Mouse (Mus musculus) ES-Bruce4 (cell line): ENCODE results near the gene Kif6. TPM values are rescaled to one million over a fixed set of nuclear protein-coding genes. Genes with fewer than 3 reads are reported as not detected.

Experiments used
- H3K27ac ChIP-seq: 2 replicates; pipeline ENCODE4 v1.5.1; 2012; ENCODE audit warnings: low read length, inconsistent platforms; ENCODE audit not compliant: insufficient read depth
- H3K27me3 ChIP-seq: 2 replicates; pipeline ENCODE4 v1.6.1; 2012; ENCODE audit warnings: mild to moderate bottlenecking, low read length, inconsistent platforms; ENCODE audit not compliant: control insufficient read depth, poor library complexity, insufficient read depth, severe bottlenecking
- H3K36me3 ChIP-seq: 2 replicates; pipeline ENCODE4 v1.6.1; 2012; ENCODE audit warnings: inconsistent platforms, mild to moderate bottlenecking, low read length, moderate library complexity; ENCODE audit not compliant: control insufficient read depth, poor library complexity, insufficient read depth, severe bottlenecking
- H3K4me1 ChIP-seq: one replicate; pipeline ENCODE4 v1.8.1; 2011; ENCODE audit warnings: low read length; ENCODE audit not compliant: control insufficient read depth, insufficient read depth
- H3K4me3 ChIP-seq: 2 replicates; pipeline ENCODE4 v1.5.1; 2011; ENCODE audit warnings: low read depth, mild to moderate bottlenecking, low read length
- H3K9ac ChIP-seq: 2 replicates; pipeline ENCODE4 v1.6.1; 2012; ENCODE audit warnings: low read depth, mild to moderate bottlenecking, inconsistent platforms; ENCODE audit not compliant: poor library complexity, severe bottlenecking
- H3K9me3 ChIP-seq: replicated peaks from 2 replicates; pipeline ENCODE4 v1.6.1; 2012; ENCODE audit warnings: mild to moderate bottlenecking, low read length, inconsistent platforms; ENCODE audit not compliant: control insufficient read depth, poor library complexity, insufficient read depth, severe bottlenecking
- CTCF ChIP-seq: IDR thresholded peaks from one replicate; pipeline ENCODE4 v1.8.1; 2011; ENCODE audit warnings: low read depth, low read length
- EP300 ChIP-seq: IDR thresholded peaks from 2 replicates; pipeline ENCODE4 v1.6.1; 2011; ENCODE audit warnings: low read depth, low read length; ENCODE audit not compliant: insufficient read depth
- POLR2A ChIP-seq: IDR thresholded peaks from one replicate; pipeline ENCODE4 v1.8.1; 2011; ENCODE audit warnings: low read length; ENCODE audit not compliant: insufficient read depth
- polyA plus RNA-seq: library from polyadenylated mRNA; stranded (reverse); fragments of >200 nt; gene quantifications from 2 replicates; pipeline ENCODE4 v1.2.4, GENCODE M21; 2011; ENCODE audit warnings: low read depth; ENCODE audit not compliant: missing spikeins, insufficient read depth, insufficient read length

The Kif6 gene
- polyA plus RNA-seq, 1 experiment = 2.3 TPM

GRCm38 (mm10) chr17:49671921-49672339 lies 57.0 kb downstream of the Kif6 start:
- Histone ChIP-seq H3K36me3 (no peaks in the 10 kb centered on the region), H3K9me3 (no peaks in the 10 kb centered on the region; the same call in 1 of the 2 replicates), H3K4me1 (no peaks in the 10 kb centered on the region), H3K27me3 (no peaks in the 10 kb centered on the region), H3K4me3 (no peak overlapping the region), H3K27ac (no peak overlapping the region), H3K9ac (no peak overlapping the region)
- TF ChIP-seq EP300 = no peak

GRCm38 (mm10) chr17:49672421-49672820 lies 57.5 kb downstream of the Kif6 start:
- H3K9ac ChIP-seq = no peak overlapping the region
- no peaks in the 10 kb centered on the region for H3K36me3 ChIP-seq
- H3K4me1 ChIP-seq = no peaks in the 10 kb centered on the region
- H3K9me3 ChIP-seq = no peaks in the 10 kb centered on the region; the same call in 1 of the 2 replicates
- TF ChIP-seq POLR2A (no peak), EP300 (no peak), CTCF (no peak)
- no peaks in the 10 kb centered on the region for H3K27me3 ChIP-seq
- H3K27ac ChIP-seq = no peak overlapping the region
- H3K4me3 ChIP-seq = no peak overlapping the region

GRCm38 (mm10) chr17:49675629-49676028 lies 60.7 kb downstream of the Kif6 start:
- no peak for TF ChIP-seq EP300
- no peak for TF ChIP-seq CTCF
- Histone ChIP-seq H3K9me3 (no peaks in the 10 kb centered on the region; the same call in 1 of the 2 replicates), H3K4me3 (no peak overlapping the region), H3K4me1 (no peaks in the 10 kb centered on the region), H3K36me3 (no peaks in the 10 kb centered on the region), H3K27ac (no peak overlapping the region), H3K9ac (no peak overlapping the region), H3K27me3 (no peaks in the 10 kb centered on the region)

GRCm38 (mm10) chr17:49681410-49681809 lies 66.5 kb downstream of the Kif6 start:
- no peak overlapping the region for H3K9ac ChIP-seq
- H3K9me3 ChIP-seq = no peaks in the 10 kb centered on the region
- H3K36me3 ChIP-seq = no peaks in the 10 kb centered on the region
- no peak overlapping the region for H3K27ac ChIP-seq
- TF ChIP-seq POLR2A (no peak), EP300 (no peak), CTCF (no peak)
- H3K4me3 ChIP-seq = no peak overlapping the region
- peaks cover 2% of the 10 kb centered on the region for H3K4me1 ChIP-seq
- no peaks in the 10 kb centered on the region for H3K27me3 ChIP-seq

- Histone ChIP-seq H3K9ac (no peak overlapping the region), H3K4me3 (no peak overlapping the region), H3K27ac (no peak overlapping the region), H3K4me1 (peaks cover 2% of the 10 kb centered on the region), H3K9me3 (no peaks in the 10 kb centered on the region), H3K36me3 (no peaks in the 10 kb centered on the region), H3K27me3 (no peaks in the 10 kb centered on the region)
- TF ChIP-seq EP300 = no peak
- no peak for TF ChIP-seq POLR2A
- no peak for TF ChIP-seq CTCF
Observed at GRCm38 (mm10) chr17:49684146-49684545, 69.2 kb downstream of the Kif6 start.

GRCm38 (mm10) chr17:49690607-49691454 lies 75.9 kb downstream of the Kif6 start:
- no peaks in the 10 kb centered on the region for H3K36me3 ChIP-seq
- H3K27ac ChIP-seq = no peak overlapping the region
- H3K4me3 ChIP-seq = no peak overlapping the region
- no peaks in the 10 kb centered on the region for H3K4me1 ChIP-seq
- H3K27me3 ChIP-seq = no peaks in the 10 kb centered on the region; the same call in 1 of the 2 replicates
- no peak overlapping the region for H3K9ac ChIP-seq
- no peaks in the 10 kb centered on the region for H3K9me3 ChIP-seq
- TF ChIP-seq EP300 (no peak), CTCF (no peak), POLR2A (no peak)
